Mouse (Mus musculus): ENCODE measurements around the gene Lingo3.

- TF ChIP-seq POLR2A (IDR thresholded peaks at IDR 0.05; ENCODE audit: control insufficient read depth in 1 of 2, insufficient read depth in 1 of 2, low read depth in 1 of 2, low read length in 2 of 2, poor library complexity in 1 of 2) = no peak
- no peak for TF ChIP-seq CTCF (IDR thresholded peaks at IDR 0.05 in 2 of 3, conservative IDR thresholded peaks at IDR 0.05 in 1 of 3; ENCODE audit: control insufficient read depth in 1 of 3, insufficient read depth in 1 of 3, low read depth in 2 of 3, low read length in 3 of 3, poor library complexity in 1 of 3, severe bottlenecking in 1 of 3)
- no peak for TF ChIP-seq USF1 (IDR thresholded peaks at IDR 0.05; ENCODE audit: low read depth, low read length)
- no peak for TF ChIP-seq RAD21 (IDR thresholded peaks at IDR 0.05; ENCODE audit: low read depth, low read length)
- no peak for TF ChIP-seq EP300 (IDR thresholded peaks at IDR 0.05; ENCODE audit: low read depth in 1 of 2, low read length in 2 of 2)
- no peak for TF ChIP-seq MAFK (IDR thresholded peaks at IDR 0.05; ENCODE audit: borderline replicate concordance, low read depth, low read length)
- TF ChIP-seq GATA1 (IDR thresholded peaks at IDR 0.05; ENCODE audit: low read depth, low read length) = no peak
Observed at GRCm38 (mm10) chr10:80813366-80813765, 30.5 kb downstream of the Lingo3 start, which contains the start of gene Jsrp1.

Measured in MEL (cell line).